Mouse (Mus musculus): ENCODE data around the gene Gm28047.

DNA sequence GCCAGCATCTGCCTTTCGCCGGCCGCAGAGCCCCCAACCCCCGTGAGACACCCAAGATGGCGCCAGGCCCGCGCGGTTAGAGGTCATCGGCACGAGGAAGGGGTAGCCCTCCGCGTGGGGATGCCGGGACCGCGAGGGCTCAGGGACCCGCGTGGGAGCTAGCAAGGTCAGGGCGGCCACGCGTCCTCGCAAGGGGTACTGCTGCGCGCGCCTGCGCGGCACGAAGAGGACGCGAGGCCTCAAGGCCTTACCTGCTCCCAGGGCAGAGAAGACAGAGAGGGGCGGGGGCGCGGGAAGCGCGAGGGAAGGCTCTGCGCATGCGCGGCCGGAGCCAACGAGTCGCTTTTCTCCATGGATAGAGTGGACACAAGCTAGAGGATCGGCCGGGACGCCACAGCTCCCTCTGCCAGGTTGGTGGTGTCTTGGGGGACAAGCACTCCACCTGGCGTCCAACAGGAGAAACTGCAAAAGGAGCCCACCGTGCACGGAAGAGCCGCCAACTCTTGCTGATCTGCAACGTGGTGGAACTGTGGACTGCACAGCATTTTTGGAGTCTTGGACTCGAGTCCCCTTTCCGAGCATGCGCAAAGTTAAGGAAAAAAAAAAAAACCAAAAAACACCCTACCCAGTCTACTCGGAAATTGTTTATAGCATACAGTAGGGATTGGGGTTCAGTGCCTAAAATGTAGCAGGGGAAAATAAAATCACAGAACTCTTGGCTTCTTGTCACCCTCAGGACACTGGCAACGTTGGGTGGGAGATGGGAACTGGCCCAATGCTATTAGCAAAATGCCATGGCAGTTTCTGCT lies 46.1 kb upstream of the Gm28047 start:
- peak; percentile 100 for TF ChIP-seq CTCF (IDR thresholded peaks at IDR 0.05; ENCODE audit: low read depth, low read length)
- TF ChIP-seq POLR2A (IDR thresholded peaks at IDR 0.05; ENCODE audit: insufficient read depth, low read length) = peak; percentile 68
- peak; percentile 74 for TF ChIP-seq EP300 (IDR thresholded peaks at IDR 0.05; ENCODE audit: insufficient read depth, low read depth, low read length)
